Mouse (Mus musculus) forebrain, embryonic 14.5 days (tissue): ENCODE data around the gene Irf9. TPM values are rescaled to one million over a fixed set of nuclear protein-coding genes. Genes with fewer than 3 reads are reported as not detected.

Experiments
- ATAC-seq: fragments of 200-750 bp; cut with Nextera tagmentation; 2 replicates; pipeline ENCODE4 v1.8.0; 2017; ENCODE audit warnings: mild to moderate bottlenecking, moderate library complexity
- DNase-seq: peaks from one replicate; pipeline ENCODE4 v3.0.0-alpha.2; 2015; ENCODE audit warnings: low spot score
- H3K27ac ChIP-seq: fragments of 300-500 bp; sonication (generic); 2 replicates; pipeline ENCODE4 v1.5.1; 2014; ENCODE audit warnings: low read depth, mild to moderate bottlenecking, control low read depth, low read length, moderate library complexity
- H3K27me3 ChIP-seq: fragments of 300-500 bp; sonication (generic); replicated peaks from 2 replicates; pipeline ENCODE4 v1.6.1; 2014; ENCODE audit warnings: low read length, control low read depth, mixed read lengths; ENCODE audit not compliant: control insufficient read depth, insufficient read depth
- H3K36me3 ChIP-seq: fragments of 300-500 bp; sonication (generic); 2 replicates; pipeline ENCODE4 v1.6.1; 2014; ENCODE audit warnings: low read length, control low read depth; ENCODE audit not compliant: control insufficient read depth, insufficient read depth
- H3K4me1 ChIP-seq: fragments of 300-500 bp; sonication (generic); 2 replicates; pipeline ENCODE4 v1.6.1; 2014; ENCODE audit warnings: antibody characterized with exemption, low read length, control low read depth; ENCODE audit not compliant: control insufficient read depth, insufficient read depth
- H3K4me2 ChIP-seq: fragments of 300-500 bp; sonication (generic); 2 replicates; pipeline ENCODE4 v1.6.1; 2014; ENCODE audit warnings: mild to moderate bottlenecking, control low read depth, low read length
- H3K4me3 ChIP-seq: fragments of 300-500 bp; sonication (generic); 2 replicates; pipeline ENCODE4 v1.5.1; 2014; ENCODE audit warnings: low read depth, low read length, control low read depth
- H3K9ac ChIP-seq: fragments of 300-500 bp; sonication (generic); 2 replicates; pipeline ENCODE4 v1.6.1; 2014; ENCODE audit warnings: mild to moderate bottlenecking, low read length, control low read depth, moderate library complexity
- H3K9me3 ChIP-seq: fragments of 300-500 bp; sonication (generic); replicated peaks from 2 replicates; pipeline ENCODE4 v1.6.1; 2016; ENCODE audit warnings: low read length, control low read depth, mixed read lengths; ENCODE audit not compliant: control insufficient read depth
- WGBS: fragments of 180-500 bp; shearing (Covaris S2); extraction: QIAGEN DNeasy Blood & Tissue Kit; methylation state at CpG from one replicate; pipeline ENCODE4 v1.1.7; 2014; 5-methylcytosine and 5-hydroxymethylcytosine counted together
- polyA plus RNA-seq: library from polyadenylated mRNA; unstranded; fragments of >200 nt; fragmentation: Nextera tagmentation; extraction: Ambion mirVana; gene quantifications from 2 replicates; pipeline ENCODE4 v1.2.1, GENCODE M21; 2014

Gene Irf9
- polyA plus RNA-seq = 6.3 and 6.9 TPM in 2 replicates

- Histone ChIP-seq H3K27me3 (no peaks in the 10 kb centered on the region), H3K9ac (no peak within 1 kb of the TSS; the same call in 1 of the 2 replicates), H3K9me3 (no peaks in the 10 kb centered on the region), H3K4me1 (no peaks in the 10 kb centered on the region), H3K4me2 (peak within 1 kb of the TSS; percentile 36), H3K36me3 (peaks cover 74% of the 10 kb centered on the region), H3K27ac (no peak within 1 kb of the TSS), H3K4me3 (peak within 1 kb of the TSS; percentile 3; the same call in 1 of the 2 replicates)
- no peak for ATAC-seq
- DNase-seq = no peak
- 90% methylated on average over 7 of the region's 7 CpGs for WGBS
These were observed at the start of gene Irf9 for GRCm38 (mm10) chr14:55603271-55603632. TSS of gene Irf9 (plus strand) at chr14:55603571.

- Histone ChIP-seq H3K4me2 (no peak overlapping the region), H3K27ac (no peak overlapping the region), H3K4me3 (no peak overlapping the region), H3K9ac (no peak overlapping the region), H3K9me3 (no peaks in the 10 kb centered on the region), H3K27me3 (no peaks in the 10 kb centered on the region), H3K4me1 (no peaks in the 10 kb centered on the region), H3K36me3 (no peaks in the 10 kb centered on the region; the same call in 1 of the 2 replicates)
- no peak for ATAC-seq
- DNase-seq = no peak
These were observed 48.7 kb upstream of the Irf9 start for GRCm38 (mm10) chr14:55554635-55555034.

DNA sequence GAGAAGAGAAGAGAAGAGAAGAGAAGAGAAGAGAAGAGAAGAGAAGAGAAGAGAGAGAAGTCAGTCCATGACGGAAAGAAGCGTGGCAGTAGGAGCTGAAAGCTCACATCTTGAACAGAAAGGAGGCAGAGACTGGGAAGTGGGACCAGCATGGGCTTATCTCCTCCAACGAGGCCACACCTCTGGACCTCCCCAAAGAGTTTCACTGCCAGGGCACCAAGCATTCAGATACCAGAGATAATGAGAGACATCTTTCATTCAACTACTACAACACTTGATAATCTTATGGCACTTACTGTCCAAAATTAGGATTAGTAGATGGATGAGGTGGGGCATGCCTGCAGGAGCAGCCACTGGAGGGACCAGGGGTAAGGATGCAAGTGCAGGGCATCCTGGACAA is 47.6 kb upstream of the Irf9 start:
- DNase-seq (no peak), ATAC-seq (no peak)
- Histone ChIP-seq H3K4me3 (no peak overlapping the region), H3K27me3 (no peaks in the 10 kb centered on the region), H3K4me1 (no peaks in the 10 kb centered on the region), H3K9ac (no peak overlapping the region), H3K36me3 (no peaks in the 10 kb centered on the region), H3K27ac (no peak overlapping the region), H3K9me3 (no peaks in the 10 kb centered on the region), H3K4me2 (no peak overlapping the region)
- WGBS = 80% methylated on average over 3 of the region's 3 CpGs

GRCm38 (mm10) chr14:55557003-55557402 is 46.4 kb upstream of the Irf9 start:
- WGBS = 29% methylated on average over 5 of the region's 5 CpGs
- H3K9me3 ChIP-seq = no peaks in the 10 kb centered on the region
- H3K4me2 ChIP-seq = no peak overlapping the region
- H3K4me3 ChIP-seq = no peak overlapping the region
- H3K36me3 ChIP-seq = no peaks in the 10 kb centered on the region
- H3K27ac ChIP-seq = no peak overlapping the region
- H3K9ac ChIP-seq = no peak overlapping the region
- H3K4me1 ChIP-seq = peaks cover 6% of the 10 kb centered on the region; the same call in 1 of the 2 replicates
- ATAC-seq (no peak), DNase-seq (peak; percentile 74)
- H3K27me3 ChIP-seq = no peaks in the 10 kb centered on the region

DNA sequence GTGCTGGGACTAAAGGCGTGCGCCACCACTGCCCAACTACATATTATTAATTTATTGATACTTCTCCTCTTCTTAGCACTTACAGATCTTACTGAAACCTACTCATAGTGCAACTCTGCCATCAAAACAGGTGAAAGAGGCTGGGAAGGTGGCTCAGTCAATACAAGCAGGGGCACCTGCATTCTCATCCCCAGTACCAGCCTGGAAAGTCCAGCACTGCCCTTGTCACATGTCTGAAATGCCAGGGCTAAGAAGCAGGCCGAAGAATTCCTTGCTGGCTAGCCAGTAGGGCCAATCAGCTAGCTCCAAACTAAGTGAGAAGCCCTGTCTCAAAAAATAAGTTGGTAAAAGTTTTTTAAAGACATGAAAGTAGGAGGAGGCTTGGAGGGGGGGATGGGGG is 45.8 kb upstream of the Irf9 start:
- H3K9me3 ChIP-seq = no peaks in the 10 kb centered on the region
- no peak overlapping the region for H3K4me2 ChIP-seq
- H3K36me3 ChIP-seq = no peaks in the 10 kb centered on the region
- no peak overlapping the region for H3K27ac ChIP-seq
- H3K27me3 ChIP-seq = no peaks in the 10 kb centered on the region
- DNase-seq = no peak
- H3K4me1 ChIP-seq = peaks cover 6% of the 10 kb centered on the region; the same call in 1 of the 2 replicates
- H3K4me3 ChIP-seq = no peak overlapping the region
- no peak overlapping the region for H3K9ac ChIP-seq
- ATAC-seq = no peak
- 89% methylated on average over 3 of the region's 3 CpGs for WGBS

GRCm38 (mm10) chr14:55558740-55559448 is 44.5 kb upstream of the Irf9 start:
- Histone ChIP-seq H3K27me3 (no peaks in the 10 kb centered on the region), H3K4me2 (peak overlapping the region; percentile 84), H3K4me3 (peak overlapping the region; percentile 62), H3K9me3 (no peaks in the 10 kb centered on the region), H3K9ac (peak overlapping the region; percentile 85; the same call in 1 of the 2 replicates), H3K27ac (no peak overlapping the region), H3K36me3 (peaks cover 6% of the 10 kb centered on the region), H3K4me1 (peaks cover 6% of the 10 kb centered on the region; the same call in 1 of the 2 replicates)
- 60% methylated on average over 6 of the region's 6 CpGs for WGBS
- no peak for DNase-seq
- ATAC-seq = no peak

DNA sequence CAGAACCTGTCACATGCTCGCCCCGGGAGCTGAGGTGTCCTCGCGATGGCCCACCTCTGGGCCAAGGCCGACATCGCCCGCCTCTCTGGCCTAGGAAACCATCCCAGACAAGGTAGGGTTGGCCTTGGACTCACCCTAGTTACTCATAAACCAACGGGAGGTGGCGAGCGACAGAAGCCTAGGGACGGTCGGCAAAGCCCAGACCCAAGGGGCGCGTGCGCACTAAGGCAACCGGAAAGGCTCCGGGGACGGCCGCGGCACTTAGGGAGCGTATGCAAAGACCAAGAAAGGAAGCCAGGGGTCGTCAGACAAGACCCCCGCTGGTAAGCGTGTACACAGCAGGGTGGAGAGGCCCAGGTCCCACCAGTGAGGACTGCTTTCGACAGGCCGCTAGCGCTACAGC is 43.6 kb upstream of the Irf9 start, which contains the start of gene Dcaf11:
TSS of gene Dcaf11 (plus strand) at position 208 of the 403 bp plus-strand sequence.
- Histone ChIP-seq H3K27me3 (no peaks in the 10 kb centered on the region), H3K4me2 (peak within 1 kb of the TSS; percentile 84), H3K4me1 (peaks cover 6% of the 10 kb centered on the region; the same call in 1 of the 2 replicates), H3K27ac (peak within 1 kb of the TSS; percentile 98), H3K9ac (peak within 1 kb of the TSS; percentile 85), H3K36me3 (peaks cover 15% of the 10 kb centered on the region), H3K9me3 (no peaks in the 10 kb centered on the region), H3K4me3 (peak within 1 kb of the TSS; percentile 62)
- WGBS = under 1% methylated on average over 27 of the region's 27 CpGs
- ATAC-seq (peak; percentile 80), DNase-seq (peak; percentile 96)

- ATAC-seq = peak; percentile 97
- under 1% methylated on average over 51 of the region's 51 CpGs for WGBS
- Histone ChIP-seq H3K4me1 (peaks cover 6% of the 10 kb centered on the region; the same call in 1 of the 2 replicates), H3K36me3 (peaks cover 21% of the 10 kb centered on the region), H3K4me2 (peak within 1 kb of the TSS; percentile 84), H3K4me3 (peak within 1 kb of the TSS; percentile 62), H3K9ac (peak within 1 kb of the TSS; percentile 85), H3K27me3 (no peaks in the 10 kb centered on the region), H3K9me3 (no peaks in the 10 kb centered on the region), H3K27ac (peak within 1 kb of the TSS; percentile 98)
- peak; percentile 99 for DNase-seq
These were observed 42.9 kb upstream of the Irf9 start, which contains the start of gene A730061H03Rik for GRCm38 (mm10) chr14:55560202-55561073. TSS of gene A730061H03Rik (minus strand) at chr14:55560406.
